Mouse (Mus musculus): ENCODE results near the gene Prdm13.

The Prdm13 gene

GRCm38 (mm10) chr4:21678101-21678974 lies 7.4 kb downstream of the Prdm13 start:
- no peak for DNase-seq (ENCODE audit: low spot score)

- DNase-seq (ENCODE audit: low spot score) = no peak
Observed at GRCm38 (mm10) chr4:21674691-21675090, 11.1 kb downstream of the Prdm13 start.

GRCm38 (mm10) chr4:21674042-21674441 lies 11.7 kb downstream of the Prdm13 start:
- DNase-seq (ENCODE audit: low spot score) = no peak

- no peak for DNase-seq (ENCODE audit: low spot score)
Observed at GRCm38 (mm10) chr4:21665961-21666360, 19.8 kb downstream of the Prdm13 start.

GRCm38 (mm10) chr4:21658184-21658583 lies 27.6 kb downstream of the Prdm13 start:
- no peak for DNase-seq (ENCODE audit: low spot score)

GRCm38 (mm10) chr4:21629275-21629583 lies 56.5 kb downstream of the Prdm13 start:
- no peak for DNase-seq (ENCODE audit: low spot score)

GRCm38 (mm10) chr4:21628367-21629274 lies 57.1 kb downstream of the Prdm13 start:
- no peak for DNase-seq (ENCODE audit: low spot score)
